Mouse (Mus musculus) thymus, postnatal 36 days (tissue): Measurements from ENCODE around the gene Eftud2.

Experiments used
- DNase-seq, 2 experiments: peaks; one replicate each; pipeline ENCODE4 v3.0.0; 2022; ENCODE audit warnings: mixed read lengths in 2 of 2

Gene Eftud2

DNA sequence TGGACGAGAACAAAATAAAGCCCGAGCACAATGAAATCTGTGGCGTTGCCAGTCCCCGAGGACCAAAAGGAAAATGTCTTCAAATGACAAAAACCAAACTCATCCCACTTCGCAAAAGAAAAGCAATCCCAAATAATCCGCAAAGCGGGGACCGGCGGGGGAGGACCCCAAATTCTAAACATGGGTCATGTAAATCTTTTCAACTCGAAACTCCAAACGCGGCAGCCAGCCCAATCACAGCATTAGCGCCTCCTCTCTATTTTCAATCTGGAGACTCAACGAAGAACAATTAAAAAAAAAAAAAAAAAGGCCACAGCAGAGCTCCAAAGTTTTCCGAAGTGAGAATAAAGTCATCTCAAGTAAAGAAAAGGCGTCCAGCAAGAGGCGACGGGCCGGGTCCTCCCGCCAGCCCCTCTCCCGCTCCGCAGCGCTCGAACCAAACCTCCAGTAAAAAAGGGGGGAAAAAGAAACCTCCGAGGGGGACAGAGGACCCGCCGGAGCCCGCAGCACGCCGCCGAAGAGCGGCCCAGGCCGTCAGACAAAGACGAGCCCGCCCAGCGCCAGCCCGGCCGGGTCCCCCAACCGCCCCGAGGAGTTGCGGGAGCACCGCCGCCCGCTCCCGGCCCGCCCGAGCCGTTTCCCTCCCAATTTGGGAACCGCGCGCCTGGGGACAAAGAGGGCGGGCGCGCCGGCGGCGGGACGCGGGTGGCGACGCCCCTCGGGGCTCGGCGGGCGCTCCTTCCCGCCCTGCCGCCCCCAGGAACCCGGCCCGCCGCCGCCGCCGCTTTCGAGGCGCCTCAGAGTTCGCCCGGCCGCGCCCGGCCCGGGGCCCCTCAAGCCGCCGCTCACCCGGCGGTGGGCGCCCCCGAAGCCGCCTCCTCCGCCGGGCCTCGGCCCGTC, 62.4 kb downstream of the Eftud2 start:
- peak; percentile 11 to 14 for DNase-seq

DNA sequence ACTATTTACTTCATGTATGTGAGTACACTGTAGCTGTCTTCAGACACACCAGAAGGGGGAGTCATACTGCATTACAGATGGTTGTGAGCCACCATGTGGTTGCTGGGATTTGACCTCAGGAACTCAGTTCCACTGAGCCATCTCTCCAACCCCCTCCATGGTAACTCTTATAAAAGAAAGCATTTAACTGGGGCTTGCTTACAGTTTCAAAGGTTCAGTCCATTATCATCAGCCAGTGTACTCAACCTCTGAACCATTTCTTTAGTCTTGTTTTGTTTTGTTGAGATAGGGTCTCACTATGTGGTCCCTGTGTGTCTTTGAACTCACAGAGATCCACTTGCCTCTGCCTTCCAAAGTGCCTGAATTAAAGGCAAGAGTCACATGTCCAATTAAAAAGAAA, 65.9 kb downstream of the Eftud2 start:
- DNase-seq: no peak

DNA sequence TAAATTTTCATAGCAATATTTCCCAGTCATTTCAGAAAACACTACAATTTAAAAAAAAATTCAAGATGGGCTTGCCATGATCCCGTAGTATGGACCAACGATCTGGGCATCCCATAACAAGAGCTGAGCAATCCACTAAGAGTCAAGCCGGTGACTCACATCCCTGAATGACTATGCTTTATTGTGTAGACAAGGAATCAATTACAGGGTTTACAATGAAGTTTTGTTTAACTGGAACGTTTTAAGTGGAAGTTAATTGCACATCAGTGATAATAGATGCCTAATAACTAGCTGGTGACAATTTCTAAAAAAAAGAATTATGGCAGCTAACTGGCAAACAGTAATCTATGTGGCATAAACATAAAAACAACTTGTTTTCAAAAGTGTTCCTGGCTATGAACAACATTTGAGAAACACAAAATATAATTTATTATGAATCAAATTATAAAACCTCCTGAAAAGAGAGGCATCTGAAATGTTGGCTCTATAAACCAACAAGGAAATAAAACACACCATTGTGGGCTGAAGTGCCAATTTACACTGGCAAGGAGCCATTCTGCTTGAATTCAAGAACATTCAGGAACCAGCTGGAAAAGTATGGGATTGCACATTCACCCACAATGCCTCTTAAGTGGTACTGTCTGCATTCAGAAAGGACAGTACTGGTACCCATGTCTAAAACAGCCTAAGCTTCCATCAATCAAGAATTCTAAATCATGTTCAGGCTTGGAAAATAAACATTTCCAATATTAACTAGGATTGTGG, 69.9 kb downstream of the Eftud2 start:
- DNase-seq: no peak

DNA sequence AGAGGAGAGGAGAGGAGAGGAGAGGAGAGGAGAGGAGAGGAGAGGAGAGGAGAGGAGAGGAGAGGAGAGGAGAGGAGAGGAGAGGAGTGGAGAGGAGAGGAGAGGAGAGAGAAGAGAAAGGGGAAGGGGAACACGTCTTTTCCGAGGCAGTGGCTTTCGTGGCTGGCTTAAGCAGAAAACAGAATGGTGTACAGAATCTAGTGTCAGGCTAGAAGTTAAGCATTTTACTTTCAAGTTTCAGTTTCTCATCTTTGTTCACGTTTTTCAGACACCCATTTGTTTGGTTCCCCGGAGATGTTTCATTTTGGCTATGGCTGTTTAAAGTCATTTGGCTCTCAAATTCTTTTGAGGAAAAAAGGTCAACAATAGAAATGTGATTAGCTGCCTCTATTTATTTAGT, 72.5 kb downstream of the Eftud2 start:
- DNase-seq: no peak

DNA sequence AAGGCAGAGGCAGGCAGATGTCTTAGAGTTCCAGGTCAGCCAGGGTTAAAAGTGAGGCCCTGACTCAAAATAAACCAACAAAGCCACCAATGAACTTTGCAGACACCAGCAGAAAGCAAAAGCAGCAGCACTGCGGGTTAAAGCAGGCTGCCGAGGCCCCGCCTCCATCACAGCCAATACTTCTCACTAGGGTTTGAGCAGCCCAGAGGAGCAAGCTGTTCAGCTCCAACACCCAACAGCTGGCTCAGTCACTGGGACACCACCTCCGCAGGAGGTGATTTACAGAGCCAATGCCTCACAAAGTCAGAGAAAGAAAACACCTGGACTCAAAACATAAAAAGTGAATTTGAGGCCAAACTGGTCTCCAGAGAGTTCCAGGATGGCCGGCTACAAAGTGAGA, 77.3 kb downstream of the Eftud2 start:
- DNase-seq: no peak

DNA sequence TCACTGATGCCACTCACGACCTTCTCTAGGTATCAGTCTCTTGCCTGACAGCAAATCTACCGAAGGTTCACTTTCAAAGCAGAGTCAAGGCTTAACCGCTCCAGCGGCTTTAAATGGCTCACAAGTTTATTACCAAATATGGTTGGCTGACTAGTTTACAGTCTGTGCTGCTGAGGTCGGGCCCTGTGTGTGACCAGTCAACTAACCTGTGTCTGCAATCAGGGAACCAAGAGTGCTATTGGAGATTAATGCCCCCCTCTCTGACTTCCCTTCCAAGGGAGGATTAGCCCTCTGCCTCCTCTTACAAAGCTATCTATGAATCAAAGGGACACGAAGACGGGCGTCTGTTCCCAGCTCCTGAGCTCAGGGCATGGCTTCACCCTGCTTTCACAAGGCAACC, 86.6 kb downstream of the Eftud2 start:
- DNase-seq: no peak

DNA sequence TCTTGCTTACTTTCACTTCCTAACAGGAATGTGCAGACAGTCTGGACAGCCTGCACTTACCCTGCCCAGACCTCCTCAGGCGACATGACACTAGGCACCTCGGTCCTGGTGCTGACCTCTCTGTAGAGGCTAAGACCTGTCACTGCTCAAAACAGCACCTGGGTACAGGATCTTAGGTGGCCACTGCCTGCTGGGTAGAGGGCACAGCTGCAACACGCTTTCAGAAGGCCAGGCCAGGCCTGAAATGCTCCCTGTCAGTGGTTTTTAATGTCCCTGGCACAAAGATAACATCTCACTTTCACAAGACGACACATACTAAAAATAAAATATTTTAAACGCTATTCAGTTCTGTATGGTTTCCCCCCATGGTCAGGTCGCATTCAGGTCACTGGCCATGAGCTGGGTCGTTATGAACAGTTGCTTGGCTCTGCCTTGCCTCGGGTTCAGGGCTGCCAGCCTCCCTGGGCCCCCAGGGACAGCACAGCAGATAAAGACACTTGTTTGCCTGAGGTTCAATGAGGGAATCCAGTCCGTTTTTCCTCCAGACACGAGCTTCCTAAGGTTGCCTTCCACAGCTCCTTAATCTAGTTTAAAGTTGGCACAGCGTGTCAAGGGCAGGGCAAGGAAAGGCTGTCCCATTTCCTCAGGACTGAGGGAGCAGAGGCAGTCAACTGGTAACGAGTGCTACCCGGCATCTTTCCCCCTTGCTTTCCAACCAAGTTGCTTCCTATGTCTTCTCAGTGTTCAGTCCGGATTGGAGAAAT, 88.9 kb downstream of the Eftud2 start:
- DNase-seq: no peak
